Mouse (Mus musculus) heart, embryonic 15.5 days (tissue): ENCODE data around the gene Fnbp1l. TPM values are rescaled to one million over a fixed set of nuclear protein-coding genes. Genes with fewer than 3 reads are reported as not detected.

Source experiments
- ATAC-seq: fragments of 200-750 bp; cut with Nextera tagmentation; replicated peaks from 2 replicates; pipeline ENCODE4 v1.8.0; 2017; ENCODE audit warnings: low read depth, moderate TSS enrichment; ENCODE audit not compliant: insufficient number of reproducible peaks, insufficient read depth, low FRiP score
- H3K27ac ChIP-seq: fragments of 300-500 bp; sonication (generic); 2 replicates; pipeline ENCODE4 v1.5.1; 2015; ENCODE audit warnings: mild to moderate bottlenecking, inconsistent platforms
- H3K27me3 ChIP-seq: fragments of 300-500 bp; sonication (generic); 2 replicates; pipeline ENCODE4 v1.6.1; 2015; ENCODE audit warnings: inconsistent platforms
- H3K36me3 ChIP-seq: fragments of 300-500 bp; sonication (generic); 2 replicates; pipeline ENCODE4 v1.6.1; 2015; ENCODE audit warnings: mild to moderate bottlenecking, inconsistent platforms
- H3K4me1 ChIP-seq: fragments of 300-500 bp; sonication (generic); replicated peaks from 2 replicates; pipeline ENCODE4 v1.6.1; 2015; ENCODE audit warnings: inconsistent platforms
- H3K4me2 ChIP-seq: fragments of 300-500 bp; sonication (generic); 2 replicates; pipeline ENCODE4 v1.6.1; 2015; ENCODE audit warnings: inconsistent platforms, mild to moderate bottlenecking, moderate library complexity
- H3K4me3 ChIP-seq: fragments of 300-500 bp; sonication (generic); 2 replicates; pipeline ENCODE4 v1.5.1; 2015; ENCODE audit warnings: mild to moderate bottlenecking, inconsistent platforms
- H3K9ac ChIP-seq: fragments of 300-500 bp; sonication (generic); 2 replicates; pipeline ENCODE4 v1.6.1; 2015; ENCODE audit warnings: mild to moderate bottlenecking, inconsistent platforms
- H3K9me3 ChIP-seq: fragments of 300-500 bp; sonication (generic); replicated peaks from 2 replicates; pipeline ENCODE4 v1.6.1; 2016; ENCODE audit warnings: inconsistent platforms
- WGBS: fragments of 180-500 bp; shearing (Covaris S2); methylation state at CpG from one replicate; pipeline ENCODE4 v1.1.7; 2015; ENCODE audit warnings: mixed read lengths; 5-methylcytosine and 5-hydroxymethylcytosine counted together
- polyA plus RNA-seq: library from polyadenylated mRNA; unstranded; fragments of >200 nt; fragmentation: Nextera tagmentation; extraction: Ambion mirVana; gene quantifications from 2 replicates; pipeline ENCODE4 v1.2.1, GENCODE M21; 2015

The Fnbp1l gene
- polyA plus RNA-seq, 1 experiment from 2014 or later = 24.1 TPM

GRCm38 (mm10) chr3:122509534-122510239 is 109.8 kb downstream of the Fnbp1l start:
- no peaks in the 10 kb centered on the region for H3K27me3 ChIP-seq
- 53% methylated on average over 11 of the region's 11 CpGs for WGBS
- no peak overlapping the region for H3K9ac ChIP-seq
- H3K4me2 ChIP-seq = no peak overlapping the region
- H3K36me3 ChIP-seq = no peaks in the 10 kb centered on the region
- H3K4me3 ChIP-seq = no peak overlapping the region
- H3K9me3 ChIP-seq = no peaks in the 10 kb centered on the region
- ATAC-seq = 0 out of 2 replicates have a peak, but pooled peaks have one; percentile 14
- H3K4me1 ChIP-seq = peaks cover 26% of the 10 kb centered on the region
- peak overlapping the region; percentile 42 for H3K27ac ChIP-seq

DNA sequence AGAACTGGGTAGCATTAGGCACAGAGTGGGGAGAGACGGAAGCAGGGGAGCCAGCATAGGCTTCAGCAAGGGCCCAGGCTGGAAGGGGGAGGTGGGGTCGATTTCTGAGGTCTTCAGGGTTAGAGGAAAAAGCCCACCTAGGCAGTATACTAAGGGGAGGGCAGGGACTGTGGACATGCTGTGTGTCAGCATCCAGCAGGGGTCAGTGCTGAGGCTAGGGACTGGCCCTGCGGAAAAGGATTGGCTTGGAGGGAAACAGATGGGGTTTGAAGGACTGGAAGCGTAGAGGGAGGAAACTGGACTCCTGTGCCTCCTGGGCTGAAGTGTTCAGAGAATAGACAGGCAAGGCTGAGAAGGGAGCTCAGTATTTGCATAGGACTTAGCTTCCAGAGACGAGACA is 110.4 kb downstream of the Fnbp1l start:
- Histone ChIP-seq H3K27me3 (no peaks in the 10 kb centered on the region), H3K4me2 (no peak overlapping the region), H3K4me1 (peaks cover 26% of the 10 kb centered on the region), H3K4me3 (no peak overlapping the region), H3K36me3 (no peaks in the 10 kb centered on the region), H3K27ac (peak overlapping the region; percentile 42), H3K9me3 (no peaks in the 10 kb centered on the region), H3K9ac (no peak overlapping the region)
- 38% methylated on average over 5 of the region's 5 CpGs for WGBS
- peak; percentile 56; the same call in 1 of the 2 replicates for ATAC-seq

DNA sequence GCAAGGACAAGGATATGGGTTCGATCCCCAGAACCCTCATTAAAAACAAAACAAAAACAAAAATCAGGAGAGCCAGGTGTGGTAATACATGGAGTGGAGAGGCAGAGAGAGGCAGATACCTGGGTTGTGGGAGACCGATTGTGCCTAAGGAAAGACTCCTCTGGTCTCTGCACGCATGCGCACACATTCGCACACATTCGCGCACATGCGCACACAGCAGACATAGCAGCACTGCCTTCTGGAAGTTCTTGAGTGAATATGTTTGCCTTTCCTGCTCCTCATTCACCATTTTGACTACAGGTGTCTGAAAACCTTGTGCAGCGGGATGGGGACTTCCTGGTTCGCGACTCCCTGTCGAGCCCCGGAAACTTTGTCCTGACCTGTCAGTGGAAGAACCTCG is 111.7 kb downstream of the Fnbp1l start:
- ATAC-seq = no peak
- WGBS = 95% methylated on average over 14 of the region's 14 CpGs
- Histone ChIP-seq H3K9me3 (no peaks in the 10 kb centered on the region), H3K4me1 (peaks cover 26% of the 10 kb centered on the region), H3K27me3 (no peaks in the 10 kb centered on the region), H3K36me3 (no peaks in the 10 kb centered on the region), H3K9ac (no peak overlapping the region), H3K4me2 (no peak overlapping the region), H3K4me3 (no peak overlapping the region), H3K27ac (no peak overlapping the region)

DNA sequence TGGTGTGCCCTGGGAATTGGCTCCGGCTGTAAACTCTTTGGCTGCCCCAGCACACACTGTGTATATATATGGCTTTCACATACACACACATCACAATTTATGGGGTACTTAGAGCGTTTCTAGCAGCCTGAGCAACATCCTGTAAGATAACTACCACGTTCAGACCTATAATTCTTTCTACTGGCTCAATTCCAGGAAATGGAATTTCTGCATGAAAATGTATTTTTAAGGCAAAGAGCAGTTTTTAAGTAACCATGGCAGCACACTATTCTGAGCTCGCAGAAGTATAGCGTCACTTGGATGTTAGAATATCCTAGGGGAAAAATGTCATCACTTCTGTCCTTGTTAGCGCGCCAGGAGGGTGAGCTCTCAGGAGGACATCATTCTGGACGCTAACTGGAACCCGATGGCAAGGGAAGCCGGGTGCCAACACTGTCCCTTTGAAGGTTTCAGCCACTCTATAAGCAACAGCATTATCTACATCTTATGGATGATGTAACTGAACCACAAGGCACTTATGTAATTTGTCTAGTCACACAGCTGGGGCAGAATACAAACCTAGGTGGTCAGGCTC is 113.1 kb downstream of the Fnbp1l start:
- ATAC-seq = no peak
- WGBS = 54% methylated on average over 10 of the region's 10 CpGs
- Histone ChIP-seq H3K4me1 (peaks cover 23% of the 10 kb centered on the region), H3K36me3 (no peaks in the 10 kb centered on the region), H3K9ac (no peak overlapping the region), H3K4me2 (no peak overlapping the region), H3K27ac (no peak overlapping the region), H3K27me3 (no peaks in the 10 kb centered on the region), H3K4me3 (no peak overlapping the region), H3K9me3 (no peaks in the 10 kb centered on the region)

GRCm38 (mm10) chr3:122500929-122501328 is 118.6 kb downstream of the Fnbp1l start:
- whole genome bisulfite sequencing = 76% methylated on average over 9 of the region's 9 CpGs
- H3K4me1 ChIP-seq = no peaks in the 10 kb centered on the region
- no peaks in the 10 kb centered on the region for H3K36me3 ChIP-seq
- no peak overlapping the region for H3K4me3 ChIP-seq
- no peak overlapping the region for H3K4me2 ChIP-seq
- H3K27ac ChIP-seq = no peak overlapping the region
- no peak overlapping the region for H3K9ac ChIP-seq
- no peak for ATAC-seq
- no peaks in the 10 kb centered on the region for H3K27me3 ChIP-seq
- H3K9me3 ChIP-seq = no peaks in the 10 kb centered on the region

GRCm38 (mm10) chr3:122499647-122500046 is 119.9 kb downstream of the Fnbp1l start:
- H3K9me3 ChIP-seq = no peaks in the 10 kb centered on the region
- no peak overlapping the region for H3K27ac ChIP-seq
- ATAC-seq = no peak
- H3K4me2 ChIP-seq = no peak overlapping the region
- H3K4me1 ChIP-seq = no peaks in the 10 kb centered on the region
- H3K9ac ChIP-seq = no peak overlapping the region
- 68% methylated on average over 6 of the region's 6 CpGs for WGBS
- no peaks in the 10 kb centered on the region for H3K36me3 ChIP-seq
- no peaks in the 10 kb centered on the region for H3K27me3 ChIP-seq
- H3K4me3 ChIP-seq = no peak overlapping the region

- ATAC-seq = no peak
- Histone ChIP-seq H3K4me3 (no peak overlapping the region), H3K36me3 (no peaks in the 10 kb centered on the region), H3K27ac (no peak overlapping the region), H3K4me1 (no peaks in the 10 kb centered on the region), H3K9ac (no peak overlapping the region), H3K4me2 (no peak overlapping the region), H3K9me3 (no peaks in the 10 kb centered on the region), H3K27me3 (no peaks in the 10 kb centered on the region)
- WGBS = 88% methylated on average over 7 of the region's 7 CpGs
Measured at GRCm38 (mm10) chr3:122498528-122498927, 121.0 kb downstream of the Fnbp1l start.

DNA sequence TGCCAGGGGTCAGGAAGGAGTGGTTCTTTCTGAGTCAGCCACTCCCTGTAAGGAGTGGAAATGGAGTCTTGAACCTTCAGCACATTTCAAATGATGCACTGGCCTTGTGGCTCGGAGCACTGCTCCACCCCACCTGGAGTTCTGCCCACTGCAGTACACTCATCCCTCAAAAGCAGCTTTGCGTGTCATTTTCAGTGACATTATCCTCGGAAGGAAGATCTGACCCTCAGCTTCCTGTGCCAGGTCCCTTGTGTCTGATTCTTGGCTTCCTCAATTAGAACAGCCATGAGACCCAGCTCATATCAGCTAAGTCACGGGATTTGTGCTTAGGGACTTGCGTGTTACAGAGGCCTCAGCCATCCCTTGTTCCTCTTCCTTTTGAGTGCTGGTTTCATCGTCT is 121.6 kb downstream of the Fnbp1l start:
- no peaks in the 10 kb centered on the region for H3K9me3 ChIP-seq
- H3K4me1 ChIP-seq = no peaks in the 10 kb centered on the region
- H3K4me3 ChIP-seq = no peak overlapping the region
- no peaks in the 10 kb centered on the region for H3K27me3 ChIP-seq
- no peak overlapping the region for H3K27ac ChIP-seq
- no peak overlapping the region for H3K4me2 ChIP-seq
- WGBS = 72% methylated on average over 6 of the region's 6 CpGs
- ATAC-seq = no peak
- no peak overlapping the region for H3K9ac ChIP-seq
- H3K36me3 ChIP-seq = no peaks in the 10 kb centered on the region

DNA sequence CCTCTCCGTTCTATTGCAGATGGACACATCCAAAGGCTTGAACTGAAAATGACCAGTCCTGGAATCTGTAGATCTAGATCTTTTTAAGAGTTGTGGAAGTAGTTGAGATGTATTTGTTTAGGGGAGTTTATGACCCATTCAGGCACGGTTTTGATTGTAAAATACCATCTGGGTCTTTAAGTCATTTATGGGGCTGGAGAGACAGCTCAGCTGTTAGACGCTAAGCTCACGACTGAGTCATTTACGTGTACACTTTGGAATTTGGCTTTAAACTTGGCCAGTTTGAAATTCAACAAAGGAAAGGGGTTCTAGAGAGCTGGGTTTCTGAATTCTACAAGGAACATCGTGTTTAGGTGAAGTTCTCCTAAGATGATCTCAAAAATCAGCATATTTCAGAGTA is 124.8 kb downstream of the Fnbp1l start:
- Histone ChIP-seq H3K27me3 (0 out of 2 replicates have a peak, but pooled peaks cover 3% of the 10 kb centered on the region), H3K27ac (no peak overlapping the region), H3K9me3 (no peaks in the 10 kb centered on the region), H3K4me2 (no peak overlapping the region), H3K4me3 (no peak overlapping the region), H3K36me3 (no peaks in the 10 kb centered on the region), H3K9ac (no peak overlapping the region), H3K4me1 (no peaks in the 10 kb centered on the region)
- 76% methylated on average over 6 of the region's 6 CpGs for WGBS
- ATAC-seq = no peak

GRCm38 (mm10) chr3:122492872-122493615 is 126.5 kb downstream of the Fnbp1l start:
- Histone ChIP-seq H3K27ac (no peak overlapping the region), H3K9me3 (no peaks in the 10 kb centered on the region), H3K4me2 (no peak overlapping the region), H3K36me3 (no peaks in the 10 kb centered on the region), H3K9ac (no peak overlapping the region), H3K4me3 (no peak overlapping the region), H3K27me3 (0 out of 2 replicates have a peak, but pooled peaks cover 8% of the 10 kb centered on the region), H3K4me1 (0 out of 2 replicates have a peak, but pooled peaks cover 4% of the 10 kb centered on the region)
- 73% methylated on average over 21 of the region's 21 CpGs for WGBS
- ATAC-seq = no peak

DNA sequence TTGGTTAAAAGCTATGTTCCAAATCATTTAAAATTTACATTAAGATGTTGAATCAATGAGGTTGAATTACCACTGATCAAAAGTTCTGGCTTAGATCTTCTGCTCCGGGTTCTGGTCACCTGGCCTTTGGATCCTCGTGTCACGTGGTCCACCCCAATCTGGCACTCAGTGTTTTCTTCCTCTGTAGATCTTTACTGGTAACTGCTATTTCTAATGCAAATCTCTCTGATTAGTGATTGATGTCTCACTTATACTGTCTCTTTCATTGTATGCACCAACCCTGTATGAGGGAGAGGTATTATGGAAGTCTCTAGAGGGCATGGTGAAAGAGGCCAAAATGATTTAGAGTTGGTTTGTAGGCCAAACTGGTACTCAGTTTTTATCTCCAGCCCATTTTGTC is 127.5 kb downstream of the Fnbp1l start:
- Histone ChIP-seq H3K27ac (no peak overlapping the region), H3K36me3 (no peaks in the 10 kb centered on the region), H3K27me3 (0 out of 2 replicates have a peak, but pooled peaks cover 8% of the 10 kb centered on the region), H3K9me3 (no peaks in the 10 kb centered on the region), H3K4me3 (no peak overlapping the region), H3K4me2 (no peak overlapping the region), H3K4me1 (0 out of 2 replicates have a peak, but pooled peaks cover 4% of the 10 kb centered on the region), H3K9ac (no peak overlapping the region)
- WGBS = 93% methylated on average over 3 of the region's 3 CpGs
- ATAC-seq = no peak
